Mouse (Mus musculus): ENCODE measurements around the gene Mmp2.

GRCm38 (mm10) chr8:92780976-92781375 is 46.1 kb upstream of the Mmp2 start:
- no peak for TF ChIP-seq CTCF (IDR thresholded peaks at IDR 0.05; ENCODE audit: borderline replicate concordance, insufficient read depth, low read length)
- TF ChIP-seq POLR2A (IDR thresholded peaks at IDR 0.05; ENCODE audit: low read depth, low read length): no peak
